Comparison of ENCODE assay signal across 8 mouse cellular contexts in the genomic region with DNA sequence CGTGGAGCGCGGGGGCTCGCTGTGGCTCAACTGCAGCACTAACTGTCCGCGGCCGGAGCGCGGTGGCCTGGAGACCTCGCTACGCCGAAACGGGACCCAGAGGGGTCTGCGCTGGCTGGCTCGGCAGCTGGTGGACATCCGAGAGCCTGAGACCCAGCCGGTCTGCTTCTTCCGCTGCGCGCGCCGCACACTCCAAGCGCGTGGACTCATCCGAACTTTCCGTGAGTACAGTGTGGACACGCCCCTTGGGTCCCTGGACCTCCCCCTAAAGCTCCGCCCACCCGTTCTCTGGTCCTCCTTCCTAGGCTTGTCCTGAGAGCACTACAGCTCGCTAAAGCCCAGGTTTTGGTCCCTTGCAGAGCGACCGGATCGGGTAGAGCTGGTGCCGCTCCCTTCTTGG. TPM values are rescaled to one million over a fixed set of nuclear protein-coding genes. Genes with fewer than 3 reads are reported as not detected.
DNase-seq lines count a peak whose midpoint lies in the region; ATAC-seq and TF ChIP-seq lines count a peak whose summit lies in the region.

No protein-coding gene starts in this region.

- peaks cover 68% of the 10 kb centered on the region for H3K27me3 ChIP-seq in erythroblast, embryonic 14.5 days (ENCODE audit: control insufficient read depth)
- H3K27me3 ChIP-seq in heart, postnatal 0 days (ENCODE audit: control insufficient read depth, insufficient read depth, low read length), result peaks cover 67% of the 10 kb centered on the region
- peaks cover 76% of the 10 kb centered on the region for H3K27me3 ChIP-seq in lung, embryonic 14.5 days (ENCODE audit: insufficient read depth, low read length)
- peaks cover 85% of the 10 kb centered on the region for H3K27me3 ChIP-seq in neural tube, embryonic 15.5 days (replicated peaks)

- WGBS in heart, postnatal 0 days, result under 1% methylated on average over 34 of the region's 34 CpGs
- WGBS in lung, embryonic 14.5 days, result under 1% methylated on average over 34 of the region's 34 CpGs
- WGBS in neural tube, embryonic 15.5 days, result under 1% methylated on average over 34 of the region's 34 CpGs

- peak; percentile 65 to 82 for DNase-seq in CD8-positive naive resting alpha-beta T cell, adult 2 months (ENCODE audit: low read depth in 2 of 2, low spot score in 2 of 2)
- peak; percentile 81 to 82 for DNase-seq in adrenal gland, adult 18-20 months (ENCODE audit: low spot score in 2 of 2)
- DNase-seq in heart, postnatal 0 days (ENCODE audit: low spot score), result peak; percentile 81
- peak; percentile 94 to 95 for DNase-seq in kidney, postnatal 36 days
- DNase-seq in lung, embryonic 14.5 days, result peak; percentile 96
- DNase-seq in thymus, postnatal 36 days, result peak; percentile 61 to 69

- peaks cover 38% of the 10 kb centered on the region for H3K36me3 ChIP-seq in erythroblast, embryonic 14.5 days (ENCODE audit: control insufficient read depth)
- H3K36me3 ChIP-seq in heart, postnatal 0 days (replicated peaks; ENCODE audit: control insufficient read depth, insufficient read depth, low read length), result no peaks in the 10 kb centered on the region
- 0 out of 2 replicates have a peak, but pooled peaks cover 2% of the 10 kb centered on the region for H3K36me3 ChIP-seq in lung, embryonic 14.5 days (ENCODE audit: insufficient read depth)
- no peaks in the 10 kb centered on the region for H3K36me3 ChIP-seq in neural tube, embryonic 15.5 days

- no peak for TF ChIP-seq CTCF in heart, postnatal 0 days (IDR thresholded peaks at IDR 0.05; ENCODE audit: low read depth)
- TF ChIP-seq CTCF in lung, embryonic 14.5 days (IDR thresholded peaks at IDR 0.05; ENCODE audit: low read depth), result no peak

- peak overlapping the region; percentile 1; the same call in 1 of the 2 replicates for H3K9ac ChIP-seq in heart, postnatal 0 days (replicated peaks; ENCODE audit: low read depth, low read length)
- peak overlapping the region; percentile 51 for H3K9ac ChIP-seq in lung, embryonic 14.5 days
- H3K9ac ChIP-seq in neural tube, embryonic 15.5 days (replicated peaks), result peak overlapping the region; percentile 47

- peak; percentile 38 for ATAC-seq in heart, postnatal 0 days (ENCODE audit: insufficient read depth, low read depth)
- peak; percentile 56 for ATAC-seq in lung, embryonic 14.5 days (ENCODE audit: insufficient read depth)
- ATAC-seq in neural tube, embryonic 15.5 days (ENCODE audit: low FRiP score), result no peak

- peak overlapping the region; percentile 84 for H3K4me2 ChIP-seq in heart, postnatal 0 days (ENCODE audit: low read depth, low read length)
- H3K4me2 ChIP-seq in lung, embryonic 14.5 days, result peak overlapping the region; percentile 95
- peak overlapping the region; percentile 86 for H3K4me2 ChIP-seq in neural tube, embryonic 15.5 days

- H3K27ac ChIP-seq in heart, postnatal 0 days (ENCODE audit: low read depth), result no peak overlapping the region
- no peak overlapping the region for H3K27ac ChIP-seq in lung, embryonic 14.5 days (ENCODE audit: low read depth)
- no peak overlapping the region for H3K27ac ChIP-seq in neural tube, embryonic 15.5 days (replicated peaks)

- peaks cover 24% of the 10 kb centered on the region for H3K9me3 ChIP-seq in erythroblast, embryonic 14.5 days (ENCODE audit: control insufficient read depth, low read length)
- H3K9me3 ChIP-seq in heart, postnatal 0 days (replicated peaks; ENCODE audit: control insufficient read depth, low read length), result no peaks in the 10 kb centered on the region
- no peaks in the 10 kb centered on the region for H3K9me3 ChIP-seq in lung, embryonic 14.5 days (ENCODE audit: low read depth, low read length)
- H3K9me3 ChIP-seq in neural tube, embryonic 15.5 days (replicated peaks), result no peaks in the 10 kb centered on the region

- no peak for TF ChIP-seq EP300 in heart, postnatal 0 days (IDR thresholded peaks at IDR 0.05; ENCODE audit: low read depth)

- H3K4me3 ChIP-seq in erythroblast, embryonic 14.5 days (replicated peaks), result peak overlapping the region; percentile 70
- H3K4me3 ChIP-seq in heart, postnatal 0 days (ENCODE audit: low read depth, low read length), result peak overlapping the region; percentile 48
- peak overlapping the region; percentile 52 for H3K4me3 ChIP-seq in lung, embryonic 14.5 days (ENCODE audit: low read depth, low read length)
- peak overlapping the region; percentile 48 for H3K4me3 ChIP-seq in neural tube, embryonic 15.5 days (replicated peaks)

- peaks cover 82% of the 10 kb centered on the region for H3K4me1 ChIP-seq in erythroblast, embryonic 14.5 days (ENCODE audit: control insufficient read depth)
- peaks cover 54% of the 10 kb centered on the region for H3K4me1 ChIP-seq in heart, postnatal 0 days (ENCODE audit: control insufficient read depth, insufficient read depth)
- peaks cover 29% of the 10 kb centered on the region for H3K4me1 ChIP-seq in lung, embryonic 14.5 days (ENCODE audit: insufficient read depth)
- H3K4me1 ChIP-seq in neural tube, embryonic 15.5 days, result peaks cover 85% of the 10 kb centered on the region

RNA-seq across cellular contexts. Expression of gene Icam5, which starts 1.3 kb away (rescaled TPM):
- total RNA-seq in adrenal gland, adult 18-20 months (2021), result under 1 TPM; 0.13 to 0.23 TPM
- polyA plus RNA-seq in erythroblast, embryonic 14.5 days (2012), result 0.63 and 0.86 TPM in 2 replicates
- not detected in 2 replicates for total RNA-seq in heart, postnatal 0 days (2014; rRNA removed; ENCODE audit: low replicate concordance)
- 0.04 TPM in 1 of 2 replicates, not detected in the other for polyA plus RNA-seq in heart, postnatal 0 days (2015; fragmentation: Nextera tagmentation; extraction: Ambion mirVana)
- polyA plus RNA-seq in lung, embryonic 14.5 days (2014; fragmentation: Nextera tagmentation; extraction: Ambion mirVana), result 0.09 and 0.31 TPM in 2 replicates
- polyA plus RNA-seq in neural tube, embryonic 15.5 days (2015; fragmentation: Nextera tagmentation; extraction: Ambion mirVana), result 1.8 and 2.0 TPM in 2 replicates

RNA-seq across cellular contexts. Expression of gene Icam4, which starts 4.0 kb away (rescaled TPM):
- total RNA-seq in adrenal gland, adult 18-20 months (2021), result 1 to 10 TPM; 1.2 to 4.8 TPM
- polyA plus RNA-seq in erythroblast, embryonic 14.5 days (2012), result 105 and 134 TPM in 2 replicates
- 2.4 TPM in 1 of 2 replicates, not detected in the other for total RNA-seq in heart, postnatal 0 days (2014; rRNA removed; ENCODE audit: low replicate concordance)
- 1.3 and 1.6 TPM in 2 replicates for polyA plus RNA-seq in heart, postnatal 0 days (2015; fragmentation: Nextera tagmentation; extraction: Ambion mirVana)
- 1.5 TPM in 2 replicates for polyA plus RNA-seq in lung, embryonic 14.5 days (2014; fragmentation: Nextera tagmentation; extraction: Ambion mirVana)
- 0.54 TPM in 1 of 2 replicates, not detected in the other for polyA plus RNA-seq in neural tube, embryonic 15.5 days (2015; fragmentation: Nextera tagmentation; extraction: Ambion mirVana)

RNA-seq across cellular contexts. Expression of gene Icam1, which starts 17.4 kb away (rescaled TPM):
- total RNA-seq in adrenal gland, adult 18-20 months (2021), result 10 to 100 TPM in 1 of 2 experiments, 1 to 10 TPM in 1; 9.0 to 31.8 TPM
- polyA plus RNA-seq in erythroblast, embryonic 14.5 days (2012), result 0.04 and 0.11 TPM in 2 replicates
- total RNA-seq in heart, postnatal 0 days (2014; rRNA removed; ENCODE audit: low replicate concordance), result 16.2 and 19.1 TPM in 2 replicates
- 9.0 and 10.6 TPM in 2 replicates for polyA plus RNA-seq in heart, postnatal 0 days (2015; fragmentation: Nextera tagmentation; extraction: Ambion mirVana)
- polyA plus RNA-seq in lung, embryonic 14.5 days (2014; fragmentation: Nextera tagmentation; extraction: Ambion mirVana), result 33.6 and 41.5 TPM in 2 replicates
- polyA plus RNA-seq in neural tube, embryonic 15.5 days (2015; fragmentation: Nextera tagmentation; extraction: Ambion mirVana), result 4.2 and 16.9 TPM in 2 replicates

RNA-seq across cellular contexts. Expression of gene Mrpl4, which starts 30.6 kb away (rescaled TPM):
- 100 to 1,000 TPM; 122 to 124 TPM for total RNA-seq in adrenal gland, adult 18-20 months (2021)
- polyA plus RNA-seq in erythroblast, embryonic 14.5 days (2012), result 11.7 and 15.4 TPM in 2 replicates
- 239 and 285 TPM in 2 replicates for total RNA-seq in heart, postnatal 0 days (2014; rRNA removed; ENCODE audit: low replicate concordance)
- 193 and 195 TPM in 2 replicates for polyA plus RNA-seq in heart, postnatal 0 days (2015; fragmentation: Nextera tagmentation; extraction: Ambion mirVana)
- 156 and 166 TPM in 2 replicates for polyA plus RNA-seq in lung, embryonic 14.5 days (2014; fragmentation: Nextera tagmentation; extraction: Ambion mirVana)
- polyA plus RNA-seq in neural tube, embryonic 15.5 days (2015; fragmentation: Nextera tagmentation; extraction: Ambion mirVana), result 114 and 123 TPM in 2 replicates

RNA-seq across cellular contexts. Expression of gene Zglp1, which starts 33.8 kb away (rescaled TPM):
- not detected for total RNA-seq in adrenal gland, adult 18-20 months (2021)
- polyA plus RNA-seq in erythroblast, embryonic 14.5 days (2012), result 1.4 and 1.9 TPM in 2 replicates
- not detected in 2 replicates for total RNA-seq in heart, postnatal 0 days (2014; rRNA removed; ENCODE audit: low replicate concordance)
- 0.30 TPM in 1 of 2 replicates, not detected in the other for polyA plus RNA-seq in heart, postnatal 0 days (2015; fragmentation: Nextera tagmentation; extraction: Ambion mirVana)
- polyA plus RNA-seq in lung, embryonic 14.5 days (2014; fragmentation: Nextera tagmentation; extraction: Ambion mirVana), result 1.4 TPM in 1 of 2 replicates, not detected in the other
- 1.00 and 1.6 TPM in 2 replicates for polyA plus RNA-seq in neural tube, embryonic 15.5 days (2015; fragmentation: Nextera tagmentation; extraction: Ambion mirVana)

Comparison
In these comparisons a context has a peak if more than half of its experiments do, and no peak if none do; other contexts are left out.
1. H3K9ac ChIP-seq: peak in every context shown above with its lines; median percentile 51 in lung, embryonic 14.5 days; 47 in neural tube, embryonic 15.5 days; 1 in heart, postnatal 0 days.
2. RNA of gene Icam4, which starts 4.0 kb away (polyA plus RNA-seq): 105 to 134 TPM in erythroblast, embryonic 14.5 days; 1.3 to 1.6 TPM in heart, postnatal 0 days, 1.5 TPM in lung, embryonic 14.5 days and 0.54 TPM in neural tube, embryonic 15.5 days; every median in the first group is over 10 times any median in the second.
3. Peak in every context shown above with its lines, with median percentiles within 50 percentile points of each other: DNase-seq, H3K4me3 ChIP-seq and H3K4me2 ChIP-seq.